Mouse (Mus musculus): ENCODE data around the gene Dnm3.

DNA sequence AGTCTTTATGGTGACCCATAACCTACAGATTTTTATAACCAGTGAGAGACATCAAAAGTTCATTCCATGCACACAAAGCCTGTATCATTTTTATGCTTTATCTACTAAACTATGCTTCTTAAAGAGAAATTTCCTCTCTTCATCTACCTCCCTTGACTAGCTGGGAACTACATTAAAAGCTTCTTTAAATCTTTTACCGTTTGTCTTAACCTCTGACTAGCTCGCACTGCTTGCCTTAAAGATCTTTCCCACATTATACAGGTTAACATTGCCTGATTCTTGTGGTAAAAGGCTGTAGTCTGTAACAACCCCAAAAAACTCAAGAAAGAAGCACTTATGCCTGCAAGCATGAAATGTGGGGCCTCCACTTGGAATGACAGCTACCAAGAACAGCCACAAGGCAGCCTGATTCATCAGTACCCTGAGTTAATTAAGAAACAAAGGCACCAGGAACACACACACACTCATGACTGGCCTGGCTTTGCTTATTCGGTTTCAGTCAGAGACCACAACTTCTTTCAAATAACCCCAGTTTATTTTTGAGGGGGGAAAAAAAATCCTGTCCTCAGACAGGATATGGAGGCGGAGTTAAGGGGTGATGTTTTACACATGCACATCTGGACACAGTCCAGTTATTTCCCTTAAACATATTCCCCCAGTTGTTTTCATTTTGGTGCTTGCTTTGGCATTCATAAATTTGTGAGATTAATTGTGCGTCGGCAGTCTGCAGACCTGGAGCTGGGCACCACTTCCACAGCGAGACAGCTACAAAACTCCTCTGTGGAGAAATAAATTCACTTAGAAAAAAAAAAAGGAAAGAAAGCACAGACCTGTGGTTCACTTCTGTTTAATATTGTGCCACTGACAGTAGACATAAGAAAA lies 291.1 kb downstream of the Dnm3 start:
- TF ChIP-seq CTCF (IDR thresholded peaks at IDR 0.05; ENCODE audit: extremely low read depth, insufficient read depth, insufficient read length, insufficient replicate concordance) (no peak), POLR2A (IDR thresholded peaks at IDR 0.05; ENCODE audit: low read depth, low read length) (no peak)
